Mouse (Mus musculus): Measurements from ENCODE around the gene Nfil3. TPM values are rescaled to one million over a fixed set of nuclear protein-coding genes. Genes with fewer than 3 reads are reported as not detected.

Nfil3 gene
- 16.7 TPM for polyA plus RNA-seq (2017; shearing (Covaris generic))

DNA sequence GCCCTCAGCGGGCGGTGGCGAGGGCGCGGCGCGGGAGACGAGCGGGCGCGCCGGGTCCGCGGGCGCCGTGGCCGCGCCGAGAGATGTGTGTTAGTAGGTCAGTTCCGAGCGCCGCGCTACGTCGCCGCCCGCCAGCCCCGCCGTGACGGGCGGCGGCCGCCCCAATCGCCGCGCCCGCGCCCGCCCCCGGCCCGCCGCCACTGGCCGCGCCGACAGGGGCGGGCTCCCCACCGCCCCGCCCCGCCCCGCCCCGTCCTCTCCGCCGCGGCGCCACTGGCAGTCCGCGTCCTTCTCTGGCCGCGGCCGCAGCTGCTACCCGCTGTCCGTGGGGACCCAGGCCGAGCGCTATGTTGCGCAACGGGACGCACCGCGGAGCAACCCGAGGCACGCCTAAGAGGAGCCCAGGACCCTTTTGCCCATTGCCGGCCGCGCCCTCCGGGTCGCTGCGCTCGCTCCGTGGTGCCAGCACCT, at the start of gene Nfil3:
Nfil3 (minus strand) TSS at position 123 of the 471 bp plus-strand sequence.

DNA sequence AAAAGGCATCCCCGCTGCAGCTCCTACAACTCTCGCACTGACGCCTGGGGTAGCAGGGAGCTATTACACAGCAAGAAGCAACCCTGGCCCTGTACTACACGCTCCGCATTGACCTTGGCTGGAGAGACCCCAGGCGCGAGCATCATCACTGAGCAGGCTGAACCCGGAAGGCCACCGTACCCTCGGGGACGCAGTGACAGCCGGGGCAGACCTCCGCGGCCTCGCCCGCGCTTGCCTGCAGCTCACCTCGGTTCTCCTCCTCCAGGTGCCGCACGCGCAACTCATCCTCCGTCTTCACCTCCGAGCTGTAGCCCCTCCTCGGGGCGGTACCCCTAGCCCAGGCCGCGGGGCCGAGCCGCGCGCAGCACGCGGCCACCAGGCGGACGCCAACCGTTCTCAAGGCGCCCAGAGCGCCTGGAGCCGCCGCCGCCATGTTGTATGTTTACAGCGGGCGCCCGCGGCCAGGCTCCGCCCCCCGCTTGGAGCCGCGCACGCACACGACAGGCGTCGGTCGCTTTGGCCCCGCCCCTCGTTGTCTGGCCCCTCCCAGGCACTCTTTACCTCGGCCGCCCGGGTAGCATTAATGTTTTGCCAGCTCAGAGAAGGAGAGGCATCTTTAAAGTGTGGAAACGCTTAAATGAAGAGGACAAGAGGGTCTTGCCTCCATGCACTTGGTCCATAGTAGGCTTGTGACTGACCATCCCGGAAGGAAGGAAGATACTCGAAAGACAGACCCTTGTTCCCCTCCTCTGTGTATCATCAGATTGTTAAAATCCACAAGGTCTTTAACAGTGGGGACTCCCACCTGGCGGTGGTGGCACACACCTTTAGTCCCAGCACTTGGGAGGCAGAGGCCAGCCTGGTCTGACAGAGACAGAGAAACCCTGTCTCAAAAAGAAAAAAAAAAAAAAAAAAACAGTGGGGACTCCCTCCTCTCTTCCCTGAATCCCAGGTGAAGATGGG, 51.4 kb downstream of the Nfil3 start, which contains the start of gene Auh:
Auh (minus strand) TSS at position 473 of the 963 bp plus-strand sequence.

Other genes starting within 250 kb of the Nfil3 start
- gene Auh, start 51.4 kb downstream of the Nfil3 start, polyA plus RNA-seq (2017; shearing (Covaris generic)), result 66.2 TPM

Measured in CD4-positive, CD25-positive, alpha-beta regulatory T cell (primary cell).